Mouse (Mus musculus) MEL-GATA-1-ER (cell line): ENCODE measurements around the gene Mrtfb.

Experiments
- DNase-seq: peaks from one replicate; pipeline ENCODE4 v3.0.0-alpha.2; 2012; ENCODE audit warnings: low read depth; ENCODE audit errors: extremely low read depth

The Mrtfb gene

GRCm38 (mm10) chr16:13255855-13256635, at the start of gene Mrtfb:
Mrtfb (plus strand) TSS chr16:13256481.
- peak; percentile 54 for DNase-seq

- DNase-seq = no peak
Observed at GRCm38 (mm10) chr16:13207649-13208048, 48.6 kb upstream of the Mrtfb start.

- no peak for DNase-seq
Observed at GRCm38 (mm10) chr16:13208087-13208486, 48.2 kb upstream of the Mrtfb start.

- no peak for DNase-seq
Observed at GRCm38 (mm10) chr16:13212781-13213180, 43.5 kb upstream of the Mrtfb start.

GRCm38 (mm10) chr16:13216116-13216952, 39.9 kb upstream of the Mrtfb start:
- no peak for DNase-seq

GRCm38 (mm10) chr16:13217951-13218350, 38.3 kb upstream of the Mrtfb start:
- no peak for DNase-seq

- no peak for DNase-seq
Observed at GRCm38 (mm10) chr16:13221475-13221874, 34.8 kb upstream of the Mrtfb start.

GRCm38 (mm10) chr16:13232043-13232442, 24.2 kb upstream of the Mrtfb start:
- DNase-seq = no peak

- DNase-seq = no peak
Observed at GRCm38 (mm10) chr16:13232912-13233802, 23.1 kb upstream of the Mrtfb start.

- no peak for DNase-seq
Observed at GRCm38 (mm10) chr16:13239039-13239438, 17.2 kb upstream of the Mrtfb start.

GRCm38 (mm10) chr16:13239544-13239943, 16.7 kb upstream of the Mrtfb start:
- DNase-seq = no peak

GRCm38 (mm10) chr16:13240326-13240725, 16.0 kb upstream of the Mrtfb start:
- no peak for DNase-seq

GRCm38 (mm10) chr16:13245658-13246057, 10.6 kb upstream of the Mrtfb start:
- DNase-seq = no peak

- DNase-seq = no peak
Observed at GRCm38 (mm10) chr16:13246855-13247254, 9.4 kb upstream of the Mrtfb start.

GRCm38 (mm10) chr16:13250061-13250460, 6.2 kb upstream of the Mrtfb start:
- no peak for DNase-seq

GRCm38 (mm10) chr16:13256667-13257527, 616 bp downstream of the Mrtfb start:
- DNase-seq = no peak

- no peak for DNase-seq
Observed at GRCm38 (mm10) chr16:13257528-13257835, 1.2 kb downstream of the Mrtfb start.

GRCm38 (mm10) chr16:13259026-13259425, 2.7 kb downstream of the Mrtfb start:
- no peak for DNase-seq

- DNase-seq = no peak
Observed at GRCm38 (mm10) chr16:13266312-13266711, 10.0 kb downstream of the Mrtfb start.

GRCm38 (mm10) chr16:13267350-13267904, 11.1 kb downstream of the Mrtfb start:
- DNase-seq = no peak
